Mouse (Mus musculus) heart, postnatal 0 days (tissue): ENCODE results near the gene Ephb4.

ENCODE experiments used
- CTCF ChIP-seq: IDR thresholded peaks from 2 replicates; pipeline ENCODE4 v1.5.1; 2016; ENCODE audit warnings: antibody characterized with exemption, control low read depth, low read depth
- EP300 ChIP-seq: IDR thresholded peaks from 2 replicates; pipeline ENCODE4 v1.6.1; 2016; ENCODE audit warnings: antibody characterized with exemption, low read depth

GRCm38 (mm10) chr5:137304165-137304564, 45.7 kb upstream of the Ephb4 start:
- no peak for TF ChIP-seq EP300
- no peak for TF ChIP-seq CTCF
